Mouse (Mus musculus) MN1 (cell line): ENCODE measurements around the gene Vps53.

Experiments
- DNase-seq: peaks from one replicate; pipeline ENCODE4 v3.0.0-alpha.2; 2016; ENCODE audit warnings: low spot score

The Vps53 gene

DNA sequence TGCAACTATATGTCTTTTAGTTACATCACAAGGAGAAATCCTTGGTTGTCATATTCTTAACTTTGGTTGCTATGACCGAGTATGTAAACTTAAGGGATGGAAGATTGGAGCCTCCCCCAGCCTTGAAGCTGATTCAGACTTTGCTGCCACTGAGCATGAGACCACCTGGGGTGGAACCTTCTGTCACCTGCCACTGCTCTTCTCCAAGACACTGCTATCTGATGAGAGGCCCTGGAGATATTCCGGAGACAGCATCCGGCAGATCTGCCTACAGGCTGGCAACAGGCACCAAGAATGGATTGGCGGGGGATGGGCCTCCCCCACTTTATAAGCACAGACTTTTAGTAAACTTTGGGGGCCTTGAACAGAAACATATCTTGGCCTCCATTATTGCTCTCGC, 127.0 kb downstream of the Vps53 start:
- DNase-seq: no peak

- no peak for DNase-seq
Observed at GRCm38 (mm10) chr11:76050967-76051512, 128.4 kb downstream of the Vps53 start.

DNA sequence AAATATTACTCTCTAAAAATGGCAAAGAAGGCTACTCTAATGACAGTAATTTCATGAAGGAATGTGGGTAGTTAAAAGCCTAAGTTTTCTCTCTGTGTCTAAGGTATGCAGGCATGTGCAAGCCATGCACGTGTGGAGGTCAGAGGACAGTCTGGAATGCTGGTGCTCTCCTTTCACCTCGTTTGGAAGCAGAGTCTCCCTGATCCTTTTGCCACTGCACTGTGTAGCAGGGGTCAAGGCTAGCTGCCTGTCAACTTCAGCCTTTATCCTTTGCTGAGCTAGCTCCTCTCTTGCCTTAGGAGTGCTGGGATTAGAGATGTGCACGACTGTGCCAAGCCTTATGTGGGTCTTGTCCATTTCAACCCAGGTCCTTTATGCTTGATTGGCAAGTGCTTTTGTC, 128.9 kb downstream of the Vps53 start:
- no peak for DNase-seq

- no peak for DNase-seq
Observed at GRCm38 (mm10) chr11:76045367-76045766, 134.1 kb downstream of the Vps53 start.

DNA sequence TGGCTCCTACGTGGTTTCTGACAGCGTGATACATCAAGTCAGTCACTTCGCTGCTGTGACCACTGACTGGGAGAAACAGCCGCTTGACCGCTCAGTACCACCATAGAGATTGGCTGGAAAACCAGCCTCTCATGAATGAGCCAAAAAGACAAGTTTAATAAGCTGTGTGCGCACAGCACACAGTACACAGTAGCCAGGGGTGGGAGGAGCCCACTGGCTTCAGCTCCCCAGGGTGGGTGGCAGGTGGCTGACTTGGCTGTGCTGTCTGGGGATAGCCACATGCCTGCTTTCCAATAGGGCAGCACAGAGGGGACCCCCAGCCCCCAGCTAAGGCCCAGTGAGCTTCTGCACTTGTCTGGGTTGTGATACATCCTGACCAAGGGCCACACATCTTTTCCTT, 135.0 kb downstream of the Vps53 start:
- DNase-seq: no peak

- no peak for DNase-seq
Observed at GRCm38 (mm10) chr11:76042882-76043281, 136.6 kb downstream of the Vps53 start.

DNA sequence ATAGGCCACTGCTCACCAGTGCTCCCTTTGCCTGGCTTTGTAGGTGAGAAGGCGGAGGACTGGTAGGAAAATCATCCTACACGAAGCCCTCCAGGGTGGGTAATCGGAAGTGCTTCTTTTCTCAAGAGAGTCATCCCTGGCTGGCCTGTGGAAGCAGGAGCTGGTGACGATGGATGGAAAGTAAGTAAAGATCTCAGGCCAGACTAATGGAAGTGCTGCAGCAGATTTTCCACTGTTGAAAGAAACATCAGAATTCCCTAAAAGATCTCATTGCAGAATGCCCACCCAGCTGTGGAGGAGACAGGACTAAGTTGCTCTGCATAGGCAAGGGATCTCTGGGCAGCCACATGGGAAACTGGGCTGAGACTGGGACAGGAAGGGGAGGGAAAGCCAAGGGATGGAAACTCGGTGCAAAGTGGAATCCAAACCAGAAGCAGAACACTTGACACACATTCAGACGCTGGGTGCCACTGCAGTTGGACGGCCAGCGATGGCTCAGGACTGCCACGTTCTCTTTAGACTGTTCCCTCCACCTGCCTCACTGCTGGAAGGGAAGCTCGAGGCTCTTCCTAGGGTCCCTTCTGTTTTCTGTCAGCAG, 137.3 kb downstream of the Vps53 start:
- no peak for DNase-seq

DNA sequence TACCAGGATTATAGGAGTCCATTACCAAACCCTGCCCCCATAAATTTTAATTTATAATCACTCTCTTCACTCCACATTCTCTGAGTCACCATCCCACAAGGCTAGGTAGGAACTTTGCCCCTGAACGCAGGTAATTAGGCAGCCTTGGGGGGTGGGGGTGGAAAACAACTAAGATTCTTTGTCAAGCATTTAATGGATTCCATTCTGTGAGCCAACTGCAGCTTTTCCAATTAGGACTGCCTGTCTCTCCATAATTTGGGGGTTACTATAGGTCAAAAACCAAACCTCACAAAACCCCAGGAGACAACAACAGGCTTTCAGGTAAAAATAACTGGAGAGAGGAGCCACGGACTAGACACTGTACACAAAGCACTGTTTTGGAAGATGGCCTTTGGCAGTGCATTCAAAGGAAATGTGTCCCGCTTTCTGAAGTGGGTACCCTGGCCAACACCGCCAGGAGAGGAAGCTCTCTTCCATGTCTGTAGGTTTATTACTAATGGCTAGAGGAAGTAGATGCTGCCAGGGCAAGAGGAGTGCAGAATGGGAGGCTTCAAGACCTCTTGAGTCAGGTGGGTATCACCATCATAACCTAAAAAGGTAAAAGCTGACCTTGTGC, 138.6 kb downstream of the Vps53 start:
- DNase-seq: no peak

- no peak for DNase-seq
Observed at GRCm38 (mm10) chr11:76040106-76040505, 139.3 kb downstream of the Vps53 start.

GRCm38 (mm10) chr11:76039271-76040053, 140.0 kb downstream of the Vps53 start:
- no peak for DNase-seq

DNA sequence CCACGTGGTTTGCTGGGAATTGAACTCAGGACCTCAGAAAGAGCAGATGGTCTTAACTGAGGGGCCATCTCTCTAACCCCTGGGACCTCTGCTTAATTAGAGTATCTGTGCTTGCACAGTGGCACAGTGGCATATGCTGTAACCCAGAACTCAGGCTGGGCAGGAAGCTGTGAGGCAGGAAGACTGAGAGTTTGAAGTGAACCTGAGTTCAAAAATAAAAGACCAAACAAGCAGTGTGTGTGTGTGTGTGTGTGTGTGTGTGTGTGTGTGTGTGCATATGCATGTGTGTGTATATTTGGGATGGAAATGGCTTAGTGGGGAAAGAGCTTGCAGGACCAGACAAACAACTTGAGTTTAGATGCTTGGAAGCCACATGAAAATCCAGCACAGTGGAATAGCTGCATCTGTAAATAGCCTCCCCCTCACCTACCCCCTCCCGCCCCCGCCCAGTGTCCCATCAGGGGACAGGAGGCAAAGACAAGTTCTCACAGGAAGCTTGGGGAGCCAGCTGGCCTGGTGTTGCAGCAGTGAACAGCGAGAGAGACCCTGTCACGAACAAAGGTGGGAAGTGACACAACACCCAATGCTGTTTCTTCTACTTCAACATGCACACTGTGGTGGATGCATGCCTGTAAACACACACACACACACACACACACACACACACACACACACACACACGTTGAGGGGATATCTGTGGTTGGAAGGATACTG, 141.7 kb downstream of the Vps53 start:
- DNase-seq: no peak

- DNase-seq: no peak
Observed at GRCm38 (mm10) chr11:76035182-76035581, 144.3 kb downstream of the Vps53 start.

GRCm38 (mm10) chr11:76033836-76034235, 145.6 kb downstream of the Vps53 start:
- no peak for DNase-seq

- DNase-seq: no peak
Observed at GRCm38 (mm10) chr11:76033359-76033758, 146.1 kb downstream of the Vps53 start.

DNA sequence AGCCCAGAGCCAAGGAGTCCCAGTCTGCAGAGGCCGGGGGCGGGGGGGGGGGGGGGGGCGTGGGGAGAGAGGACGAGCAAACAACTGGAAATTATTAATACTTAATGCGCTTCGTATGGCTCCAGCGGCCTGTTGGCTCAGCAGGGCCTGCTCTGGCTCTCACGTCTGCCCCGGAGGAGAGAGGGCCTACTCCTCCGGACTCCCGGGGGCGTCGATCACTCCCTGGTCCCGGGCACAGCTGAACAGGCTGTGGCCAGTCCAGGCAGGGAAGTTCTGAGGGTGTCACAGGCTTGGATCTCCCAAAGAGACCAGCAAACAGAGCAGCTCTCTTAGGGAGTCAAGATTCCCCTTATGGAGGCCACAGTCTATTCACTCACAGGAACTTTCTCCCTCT, 151.4 kb downstream of the Vps53 start:
- DNase-seq: peak; percentile 21

- peak; percentile 88 for DNase-seq
Observed at GRCm38 (mm10) chr11:76027139-76028071, 152.0 kb downstream of the Vps53 start, which contains the start of gene Rflnb. Rflnb (minus strand) TSS chr11:76027782.

DNA sequence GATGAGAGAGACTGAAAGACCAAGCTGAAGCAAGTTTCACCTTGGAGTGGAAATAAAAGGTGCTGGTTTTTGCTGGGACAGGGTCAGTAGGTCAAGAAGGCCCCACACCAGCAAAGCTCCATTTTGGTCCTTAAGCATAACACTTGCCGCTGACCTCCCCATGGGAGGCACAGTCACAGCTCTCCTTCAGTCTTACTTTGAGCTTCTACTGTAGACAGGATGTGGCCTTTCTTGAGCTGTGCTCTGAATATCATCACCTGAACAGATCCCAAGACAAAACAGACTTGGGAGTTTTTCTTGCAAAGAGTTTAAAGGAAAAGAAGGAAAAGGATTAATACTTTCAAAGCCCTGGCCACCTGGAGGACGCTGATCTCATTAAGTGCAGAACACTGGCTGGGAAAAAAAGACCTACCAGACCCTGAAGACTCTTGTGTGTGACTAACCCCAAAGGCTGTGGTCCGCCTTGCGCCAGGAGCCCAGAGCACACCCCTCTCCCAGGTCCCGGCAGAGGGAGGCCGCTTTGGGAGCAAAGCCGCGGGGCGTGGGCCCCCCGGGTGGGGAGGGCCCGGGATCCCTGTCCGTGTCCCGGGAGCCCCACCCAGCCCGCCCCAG, 152.8 kb downstream of the Vps53 start:
- DNase-seq: peak; percentile 58

GRCm38 (mm10) chr11:76025080-76025583, 154.3 kb downstream of the Vps53 start:
- DNase-seq: no peak

GRCm38 (mm10) chr11:76020916-76021315, 158.5 kb downstream of the Vps53 start:
- no peak for DNase-seq

DNA sequence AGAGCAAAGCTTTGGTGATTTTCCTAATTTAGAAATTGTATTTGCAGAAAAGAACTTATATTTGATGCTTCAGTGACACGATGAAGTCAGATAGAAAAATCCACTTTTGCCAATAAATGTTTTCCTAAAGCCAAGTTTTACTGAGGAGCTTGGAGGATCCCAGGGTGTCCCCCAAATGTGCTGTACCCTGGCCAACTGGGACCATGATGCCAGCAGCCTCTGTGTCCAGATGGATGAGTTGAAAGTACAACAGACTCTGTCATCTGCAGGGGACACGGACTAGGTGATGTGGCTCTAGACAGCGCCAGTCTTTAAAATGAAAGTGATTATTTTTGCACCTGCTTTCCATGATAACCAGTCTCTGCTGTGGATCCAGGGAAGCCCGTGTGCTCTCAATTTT, 159.6 kb downstream of the Vps53 start:
- no peak for DNase-seq

DNA sequence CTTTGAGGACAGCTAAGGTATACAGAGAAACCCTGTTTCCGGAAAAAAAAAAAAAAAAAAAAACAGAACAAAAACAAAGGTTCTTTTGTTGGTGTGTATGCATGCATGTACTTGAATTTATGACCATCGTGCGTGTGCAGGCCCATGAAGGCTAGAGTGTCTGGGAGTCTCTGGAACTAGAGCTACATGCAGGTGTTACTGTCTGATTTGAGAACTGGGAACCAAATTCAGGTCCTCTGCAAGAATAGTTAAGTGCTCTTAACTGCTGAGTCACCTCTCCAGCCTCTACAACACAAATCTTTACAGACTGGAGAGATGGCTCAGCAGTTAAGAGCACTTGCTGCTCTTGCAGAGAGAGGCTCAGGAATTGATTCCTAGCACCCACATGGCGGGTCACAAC, 163.6 kb downstream of the Vps53 start:
- DNase-seq: no peak
